Mouse (Mus musculus) heart, embryonic 15.5 days (tissue): ENCODE data around the gene Macrod1. TPM values are rescaled to one million over a fixed set of nuclear protein-coding genes. Genes with fewer than 3 reads are reported as not detected.
A peak's percentile ranks its signal among the peaks of the same experiment; 100 is the strongest.

Source experiments
- ATAC-seq: fragments of 200-750 bp; cut with Nextera tagmentation; replicated peaks from 2 replicates; pipeline ENCODE4 v1.8.0; 2017; ENCODE audit warnings: low read depth, moderate TSS enrichment; ENCODE audit not compliant: insufficient number of reproducible peaks, insufficient read depth, low FRiP score
- H3K27ac ChIP-seq: fragments of 300-500 bp; sonication (generic); 2 replicates; pipeline ENCODE4 v1.5.1; 2015; ENCODE audit warnings: mild to moderate bottlenecking, inconsistent platforms
- H3K27me3 ChIP-seq: fragments of 300-500 bp; sonication (generic); 2 replicates; pipeline ENCODE4 v1.6.1; 2015; ENCODE audit warnings: inconsistent platforms
- H3K36me3 ChIP-seq: fragments of 300-500 bp; sonication (generic); 2 replicates; pipeline ENCODE4 v1.6.1; 2015; ENCODE audit warnings: mild to moderate bottlenecking, inconsistent platforms
- H3K4me1 ChIP-seq: fragments of 300-500 bp; sonication (generic); replicated peaks from 2 replicates; pipeline ENCODE4 v1.6.1; 2015; ENCODE audit warnings: inconsistent platforms
- H3K4me2 ChIP-seq: fragments of 300-500 bp; sonication (generic); 2 replicates; pipeline ENCODE4 v1.6.1; 2015; ENCODE audit warnings: inconsistent platforms, mild to moderate bottlenecking, moderate library complexity
- H3K4me3 ChIP-seq: fragments of 300-500 bp; sonication (generic); 2 replicates; pipeline ENCODE4 v1.5.1; 2015; ENCODE audit warnings: mild to moderate bottlenecking, inconsistent platforms
- H3K9ac ChIP-seq: fragments of 300-500 bp; sonication (generic); 2 replicates; pipeline ENCODE4 v1.6.1; 2015; ENCODE audit warnings: mild to moderate bottlenecking, inconsistent platforms
- H3K9me3 ChIP-seq: fragments of 300-500 bp; sonication (generic); replicated peaks from 2 replicates; pipeline ENCODE4 v1.6.1; 2016; ENCODE audit warnings: inconsistent platforms
- WGBS: fragments of 180-500 bp; shearing (Covaris S2); methylation state at CpG from one replicate; pipeline ENCODE4 v1.1.7; 2015; ENCODE audit warnings: mixed read lengths; 5-methylcytosine and 5-hydroxymethylcytosine counted together
- polyA plus RNA-seq: library from polyadenylated mRNA; unstranded; fragments of >200 nt; fragmentation: Nextera tagmentation; extraction: Ambion mirVana; gene quantifications from 2 replicates; pipeline ENCODE4 v1.2.1, GENCODE M21; 2015

Gene Macrod1
- polyA plus RNA-seq, 1 experiment from 2014 or later = 57.6 TPM

GRCm38 (mm10) chr19:7088558-7088957 is 31.9 kb downstream of the Macrod1 start:
- Histone ChIP-seq H3K9me3 (no peaks in the 10 kb centered on the region), H3K36me3 (no peaks in the 10 kb centered on the region), H3K9ac (no peak overlapping the region), H3K4me3 (no peak overlapping the region), H3K4me2 (no peak overlapping the region), H3K27ac (no peak overlapping the region), H3K27me3 (peaks cover 14% of the 10 kb centered on the region; the same call in 1 of the 2 replicates), H3K4me1 (peaks cover 42% of the 10 kb centered on the region)
- no peak for ATAC-seq
- 29% methylated on average over 9 of the region's 9 CpGs for WGBS

- WGBS = 68% methylated on average over 5 of the region's 5 CpGs
- Histone ChIP-seq H3K27me3 (peaks cover 14% of the 10 kb centered on the region; the same call in 1 of the 2 replicates), H3K36me3 (no peaks in the 10 kb centered on the region), H3K9me3 (no peaks in the 10 kb centered on the region), H3K4me2 (no peak overlapping the region), H3K27ac (no peak overlapping the region), H3K4me3 (no peak overlapping the region), H3K4me1 (peaks cover 40% of the 10 kb centered on the region), H3K9ac (no peak overlapping the region)
- no peak for ATAC-seq
These were observed 32.4 kb downstream of the Macrod1 start for GRCm38 (mm10) chr19:7089050-7089449.

- peak; percentile 67; the same call in 1 of the 2 replicates for ATAC-seq
- Histone ChIP-seq H3K9ac (no peak overlapping the region), H3K4me1 (peaks cover 36% of the 10 kb centered on the region), H3K36me3 (no peaks in the 10 kb centered on the region), H3K9me3 (no peaks in the 10 kb centered on the region), H3K27ac (peak overlapping the region; percentile 54), H3K4me3 (no peak overlapping the region), H3K27me3 (peaks cover 14% of the 10 kb centered on the region; the same call in 1 of the 2 replicates), H3K4me2 (no peak overlapping the region)
- WGBS = 68% methylated on average over 7 of the region's 7 CpGs
These were observed 33.2 kb downstream of the Macrod1 start for GRCm38 (mm10) chr19:7089842-7090251.

- 42% methylated on average over 10 of the region's 10 CpGs for WGBS
- ATAC-seq = no peak
- H3K9me3 ChIP-seq = no peaks in the 10 kb centered on the region
- no peak overlapping the region for H3K4me2 ChIP-seq
- H3K27me3 ChIP-seq = peaks cover 17% of the 10 kb centered on the region
- no peaks in the 10 kb centered on the region for H3K36me3 ChIP-seq
- no peak overlapping the region for H3K9ac ChIP-seq
- H3K27ac ChIP-seq = peak overlapping the region; percentile 54
- peaks cover 30% of the 10 kb centered on the region for H3K4me1 ChIP-seq
- no peak overlapping the region for H3K4me3 ChIP-seq
These were observed 33.9 kb downstream of the Macrod1 start for GRCm38 (mm10) chr19:7090369-7091064.

DNA sequence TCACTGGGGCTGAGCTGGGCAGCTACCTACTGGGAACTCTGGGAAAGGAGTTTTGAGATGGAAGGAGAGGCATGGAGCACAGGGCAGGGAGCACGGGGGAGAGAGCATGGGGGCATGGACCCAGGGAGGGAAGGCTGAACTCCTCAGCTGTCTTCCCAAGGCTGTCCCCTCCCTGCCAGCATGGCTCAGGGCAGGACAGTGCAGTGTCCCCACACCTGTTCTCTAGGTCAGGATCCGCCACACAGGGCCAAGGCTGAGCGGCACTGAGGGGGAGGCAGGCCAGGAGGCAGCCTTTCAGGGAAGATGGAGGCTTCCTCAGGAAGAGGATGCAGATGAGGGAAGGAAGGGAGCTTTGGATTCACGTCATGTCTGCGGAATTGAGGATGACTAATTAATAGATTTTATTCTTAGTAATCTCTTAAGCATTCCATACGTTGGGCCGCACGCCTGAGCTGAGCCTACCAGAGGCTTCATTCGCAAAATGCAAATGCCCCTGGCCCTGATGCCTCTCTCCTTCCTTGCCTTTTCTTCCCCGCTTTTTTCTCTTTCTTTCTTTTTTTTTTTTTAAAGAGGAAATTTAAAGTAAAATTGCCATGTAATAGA is 34.9 kb downstream of the Macrod1 start:
- H3K27me3 ChIP-seq = peaks cover 22% of the 10 kb centered on the region
- H3K4me3 ChIP-seq = no peak overlapping the region
- no peak overlapping the region for H3K4me2 ChIP-seq
- H3K36me3 ChIP-seq = no peaks in the 10 kb centered on the region
- peaks cover 30% of the 10 kb centered on the region for H3K4me1 ChIP-seq
- H3K27ac ChIP-seq = peak overlapping the region; percentile 54
- H3K9me3 ChIP-seq = no peaks in the 10 kb centered on the region
- no peak overlapping the region for H3K9ac ChIP-seq
- no peak for ATAC-seq
- WGBS = 79% methylated on average over 10 of the region's 10 CpGs

DNA sequence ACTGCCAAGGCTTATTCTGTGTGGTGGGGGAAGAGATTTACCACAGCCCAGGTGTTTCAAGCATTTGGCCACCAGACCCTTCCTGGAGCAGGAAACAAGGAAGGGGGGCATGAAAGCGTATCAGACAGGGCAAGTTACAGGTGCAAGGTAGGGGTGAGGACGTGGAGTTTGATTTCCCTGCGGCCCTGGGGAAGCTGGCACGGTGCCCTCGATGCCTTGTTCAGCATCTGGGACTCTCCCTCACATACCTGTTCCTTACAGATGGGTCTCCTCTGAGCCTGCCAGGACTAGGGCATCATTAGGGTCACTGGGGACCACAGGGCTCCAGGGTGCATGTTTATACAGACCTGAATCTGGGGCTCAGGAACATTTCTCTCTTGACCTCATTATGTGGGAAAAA is 36.1 kb downstream of the Macrod1 start:
- Histone ChIP-seq H3K27ac (no peak overlapping the region), H3K4me2 (no peak overlapping the region), H3K27me3 (peaks cover 26% of the 10 kb centered on the region), H3K9me3 (no peaks in the 10 kb centered on the region), H3K9ac (no peak overlapping the region), H3K4me3 (no peak overlapping the region), H3K4me1 (peaks cover 32% of the 10 kb centered on the region), H3K36me3 (no peaks in the 10 kb centered on the region)
- no peak for ATAC-seq
- 70% methylated on average over 5 of the region's 5 CpGs for WGBS

- peaks cover 20% of the 10 kb centered on the region for H3K27me3 ChIP-seq
- H3K4me1 ChIP-seq = peaks cover 19% of the 10 kb centered on the region
- no peak overlapping the region for H3K27ac ChIP-seq
- ATAC-seq = no peak
- H3K9me3 ChIP-seq = no peaks in the 10 kb centered on the region
- 73% methylated on average over 3 of the region's 3 CpGs for WGBS
- H3K9ac ChIP-seq = no peak overlapping the region
- no peak overlapping the region for H3K4me2 ChIP-seq
- no peak overlapping the region for H3K4me3 ChIP-seq
- H3K36me3 ChIP-seq = no peaks in the 10 kb centered on the region
These were observed 43.1 kb downstream of the Macrod1 start for GRCm38 (mm10) chr19:7099620-7100155.

DNA sequence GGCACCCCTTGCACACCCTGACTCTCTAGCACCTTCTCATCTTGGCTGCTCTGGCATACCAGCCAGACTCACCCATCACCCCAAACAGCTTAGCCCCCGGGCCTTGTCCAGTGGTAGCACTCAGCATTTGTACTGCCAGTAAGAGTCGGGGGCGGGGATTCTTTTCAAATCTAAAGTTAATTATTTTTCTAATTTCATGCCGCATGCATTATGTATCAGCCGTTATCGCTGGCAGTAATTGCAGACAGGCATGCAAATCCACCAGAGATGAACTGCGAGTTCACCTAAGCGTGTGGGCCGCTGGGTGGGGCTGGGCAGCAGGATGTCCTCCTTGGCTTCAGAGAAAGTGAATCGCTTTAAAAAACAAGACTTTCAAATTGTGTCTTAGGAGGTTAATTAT is 45.4 kb downstream of the Macrod1 start:
- no peaks in the 10 kb centered on the region for H3K36me3 ChIP-seq
- no peak overlapping the region for H3K27ac ChIP-seq
- H3K9ac ChIP-seq = no peak overlapping the region
- H3K4me2 ChIP-seq = no peak overlapping the region
- no peaks in the 10 kb centered on the region for H3K9me3 ChIP-seq
- WGBS = 90% methylated on average over 10 of the region's 10 CpGs
- peaks cover 2% of the 10 kb centered on the region for H3K27me3 ChIP-seq
- H3K4me1 ChIP-seq = peaks cover 20% of the 10 kb centered on the region
- no peak for ATAC-seq
- H3K4me3 ChIP-seq = no peak overlapping the region

DNA sequence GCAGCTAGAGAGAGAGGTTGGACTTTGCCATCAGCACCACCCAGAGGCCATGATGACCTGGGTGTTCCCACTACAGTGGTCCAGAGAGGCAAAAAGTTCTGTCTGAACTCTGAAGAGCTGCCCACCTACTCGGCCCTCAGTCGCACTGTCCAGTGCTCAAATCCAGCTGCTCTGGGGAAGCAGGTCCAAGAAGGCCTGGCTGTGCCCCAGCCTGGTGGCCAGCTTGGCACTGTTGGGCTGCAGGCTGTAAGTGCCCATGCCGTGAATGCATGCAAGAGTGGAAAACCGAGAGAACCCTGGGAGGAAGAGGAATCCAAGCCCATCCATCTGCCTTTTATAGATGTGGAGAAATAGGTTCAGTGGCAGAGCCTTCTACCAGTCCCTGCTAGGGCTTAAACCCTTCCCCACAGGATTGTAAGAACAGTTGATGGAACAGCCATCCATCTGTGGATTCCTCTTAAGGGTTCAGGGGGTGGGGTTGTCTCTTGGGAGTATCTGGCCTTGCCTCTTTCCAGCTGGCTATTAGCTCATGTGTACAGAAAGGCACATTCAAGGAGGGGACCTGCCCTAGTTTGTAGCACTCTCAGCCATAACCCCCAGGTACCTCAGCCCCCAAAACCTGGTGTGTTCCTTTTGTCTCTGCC is 46.9 kb downstream of the Macrod1 start:
- 67% methylated on average over 4 of the region's 4 CpGs for WGBS
- Histone ChIP-seq H3K4me2 (peak overlapping the region; percentile 29), H3K9ac (no peak overlapping the region), H3K27ac (no peak overlapping the region), H3K36me3 (no peaks in the 10 kb centered on the region), H3K27me3 (no peaks in the 10 kb centered on the region), H3K4me1 (peaks cover 31% of the 10 kb centered on the region), H3K4me3 (no peak overlapping the region; the same call in 1 of the 2 replicates), H3K9me3 (no peaks in the 10 kb centered on the region)
- no peak for ATAC-seq

DNA sequence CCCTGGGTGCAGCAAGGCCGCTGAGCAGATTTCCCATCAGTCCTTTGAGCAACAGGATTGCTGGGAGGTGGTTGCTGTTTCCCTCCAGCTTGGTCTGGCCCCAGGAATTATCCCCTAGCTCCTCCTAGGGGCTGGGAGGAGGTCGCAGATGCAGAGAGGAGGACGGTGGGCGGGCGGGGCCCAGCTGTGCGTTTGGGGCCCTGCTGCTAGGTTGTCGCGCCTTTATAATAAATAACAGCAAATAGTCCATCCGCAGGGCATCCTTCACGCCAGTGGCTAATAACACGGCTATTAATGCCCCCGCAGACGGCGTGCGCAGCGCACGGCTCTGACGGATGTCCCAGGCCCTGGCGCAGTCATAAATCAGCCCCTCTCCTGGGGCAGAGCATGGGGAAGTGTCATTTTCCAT is 47.4 kb downstream of the Macrod1 start:
- WGBS = 38% methylated on average over 19 of the region's 19 CpGs
- Histone ChIP-seq H3K27ac (no peak overlapping the region), H3K4me3 (no peak overlapping the region; the same call in 1 of the 2 replicates)

GRCm38 (mm10) chr19:7105544-7105943 is 48.9 kb downstream of the Macrod1 start, which contains the start of gene Flrt1:
Gene Flrt1, minus strand, starts transcription at chr19:7105729.
- Histone ChIP-seq H3K9ac (no peak within 1 kb of the TSS), H3K4me3 (no peak within 1 kb of the TSS), H3K9me3 (no peaks in the 10 kb centered on the region), H3K27ac (no peak within 1 kb of the TSS), H3K4me2 (no peak within 1 kb of the TSS), H3K27me3 (no peaks in the 10 kb centered on the region), H3K4me1 (peaks cover 41% of the 10 kb centered on the region), H3K36me3 (no peaks in the 10 kb centered on the region)
- no peak for ATAC-seq
- WGBS = 60% methylated on average over 9 of the region's 9 CpGs

More for the DNA sequence above, 47.4 kb downstream of the Macrod1 start:
- Histone ChIP-seq H3K27me3 (no peaks in the 10 kb centered on the region), H3K4me2 (peak overlapping the region; percentile 29), H3K36me3 (no peaks in the 10 kb centered on the region), H3K4me1 (peaks cover 33% of the 10 kb centered on the region), H3K9ac (no peak overlapping the region), H3K9me3 (no peaks in the 10 kb centered on the region)
- 0 out of 2 replicates have a peak, but pooled peaks have one; percentile 16 for ATAC-seq
